ENCODE assay signal across 10 mouse cellular contexts in genomic region chr12:85348338-85348737, GRCm38 (mm10). TPM values are rescaled to one million over a fixed set of nuclear protein-coding genes. Genes with fewer than 3 reads are reported as not detected.
A peak's percentile ranks its signal among the peaks of the same experiment; 100 is the strongest.
DNase-seq lines count a peak whose midpoint lies in the region; ATAC-seq lines count a peak whose summit lies in the region.
"Had no signal": no experiment of that assay in that cellular context is flagged by ENCODE, and none has a peak within 500 bp of the region (broad histone marks: within the 10 kb centered on the region; RNA-seq: fewer than 3 reads in every experiment).

No protein-coding gene starts in this region.

- WGBS in heart, embryonic 10.5 days: 73% methylated on average over 6 of the region's 6 CpGs
- 65% methylated on average over 6 of the region's 6 CpGs for WGBS in liver, embryonic 12.5 days (ENCODE audit: insufficient replicate concordance)
- WGBS in liver, embryonic 11.5 days: 75% methylated on average over 6 of the region's 6 CpGs

- no peaks in the 10 kb centered on the region for H3K9me3 ChIP-seq in heart, embryonic 10.5 days
- H3K9me3 ChIP-seq in liver, embryonic 12.5 days (replicated peaks): no peaks in the 10 kb centered on the region
- H3K9me3 ChIP-seq in liver, embryonic 11.5 days (ENCODE audit: control insufficient read depth, low read length): no peaks in the 10 kb centered on the region

- H3K9ac ChIP-seq in liver, embryonic 12.5 days: no peak overlapping the region
- H3K9ac ChIP-seq in liver, embryonic 11.5 days (ENCODE audit: low read depth, low read length): no peak overlapping the region

- peak; percentile 96 for DNase-seq in heart, adult 11 months
- no peak for DNase-seq in heart, embryonic 10.5 days (ENCODE audit: low spot score)
- no peak for DNase-seq in liver, embryonic 11.5 days (ENCODE audit: low spot score)
- DNase-seq in kidney, postnatal 14 days: peak; percentile 32
- no peak for DNase-seq in layer of hippocampus, adult 9-11 months
- no peak for DNase-seq in ovary, postnatal 10 days (ENCODE audit: low spot score)

- no peaks in the 10 kb centered on the region for H3K27me3 ChIP-seq in heart, embryonic 10.5 days (ENCODE audit: insufficient read depth, poor library complexity, severe bottlenecking)
- no peaks in the 10 kb centered on the region for H3K27me3 ChIP-seq in liver, embryonic 12.5 days (replicated peaks)
- H3K27me3 ChIP-seq in liver, embryonic 11.5 days (replicated peaks; ENCODE audit: control insufficient read depth, insufficient read depth, low read length): no peaks in the 10 kb centered on the region

- H3K4me1 ChIP-seq in heart, embryonic 10.5 days: peaks cover 13% of the 10 kb centered on the region; the same call in 1 of the 2 replicates
- H3K4me1 ChIP-seq in liver, embryonic 12.5 days: peaks cover 4% of the 10 kb centered on the region; the same call in 1 of the 2 replicates
- peaks cover 5% of the 10 kb centered on the region; the same call in 1 of the 2 replicates for H3K4me1 ChIP-seq in liver, embryonic 11.5 days (replicated peaks; ENCODE audit: control insufficient read depth, insufficient read depth, low read length)

- no peak for ATAC-seq in liver, embryonic 12.5 days
- ATAC-seq in liver, embryonic 11.5 days (replicated peaks; ENCODE audit: low FRiP score): no peak
- peak; percentile 79 for ATAC-seq in monocyte, adult 5-6 weeks (replicated peaks; ENCODE audit: insufficient number of reproducible peaks, low FRiP score, low TSS enrichment, poor library complexity, severe bottlenecking)
- ATAC-seq: hindbrain, postnatal 0 days had no signal

- H3K4me3 ChIP-seq in heart, embryonic 10.5 days: no peak overlapping the region
- H3K4me3 ChIP-seq in liver, embryonic 12.5 days: no peak overlapping the region
- no peak overlapping the region for H3K4me3 ChIP-seq in liver, embryonic 11.5 days (ENCODE audit: low read depth, low read length)
- H3K4me3 ChIP-seq: myocyte had no signal

- no peak overlapping the region for H3K27ac ChIP-seq in heart, embryonic 10.5 days
- H3K27ac ChIP-seq in liver, embryonic 12.5 days: 0 out of 2 replicates have a peak overlapping the region, but pooled peaks have one; percentile 25
- no peak overlapping the region for H3K27ac ChIP-seq in liver, embryonic 11.5 days (ENCODE audit: low read depth, low read length)
- H3K27ac ChIP-seq: hindbrain, postnatal 0 days had no signal

- H3K36me3 ChIP-seq in heart, embryonic 10.5 days: peaks cover 43% of the 10 kb centered on the region
- peaks cover 75% of the 10 kb centered on the region for H3K36me3 ChIP-seq in liver, embryonic 12.5 days
- H3K36me3 ChIP-seq in liver, embryonic 11.5 days (ENCODE audit: control insufficient read depth, insufficient read depth, low read length): peaks cover 13% of the 10 kb centered on the region; the same call in 1 of the 2 replicates

- H3K4me2 ChIP-seq in liver, embryonic 12.5 days: no peak overlapping the region
- no peak overlapping the region for H3K4me2 ChIP-seq in liver, embryonic 11.5 days

RNA-seq across cellular contexts. Expression of gene Nek9, which starts 9.2 kb away (rescaled TPM):
- polyA plus RNA-seq in heart, embryonic 10.5 days (2016; fragmentation: Nextera tagmentation; extraction: Ambion mirVana): 24.3 and 24.6 TPM in 2 replicates
- 11.6 and 12.1 TPM in 2 replicates for polyA plus RNA-seq in liver, embryonic 12.5 days (2016; fragmentation: Nextera tagmentation; extraction: Ambion mirVana)
- 7.2 and 9.4 TPM in 2 replicates for polyA plus RNA-seq in liver, embryonic 11.5 days (2014; fragmentation: Nextera tagmentation; extraction: Ambion mirVana)
- total RNA-seq in monocyte, adult 5-6 weeks (2017): 30.4 to 50.6 TPM (median 33.8 TPM) in 3 replicates

RNA-seq across cellular contexts. Expression of gene Tmed10, which starts 26.3 kb away (rescaled TPM):
- 308 and 314 TPM in 2 replicates for polyA plus RNA-seq in heart, embryonic 10.5 days (2016; fragmentation: Nextera tagmentation; extraction: Ambion mirVana)
- 194 and 195 TPM in 2 replicates for polyA plus RNA-seq in liver, embryonic 12.5 days (2016; fragmentation: Nextera tagmentation; extraction: Ambion mirVana)
- 271 and 278 TPM in 2 replicates for polyA plus RNA-seq in liver, embryonic 11.5 days (2014; fragmentation: Nextera tagmentation; extraction: Ambion mirVana)
- 92.0 to 115 TPM (median 97.4 TPM) in 3 replicates for total RNA-seq in monocyte, adult 5-6 weeks (2017)

RNA-seq across cellular contexts. Expression of gene Zc2hc1c, which starts 59.9 kb away (rescaled TPM):
- 0.82 and 0.85 TPM in 2 replicates for polyA plus RNA-seq in heart, embryonic 10.5 days (2016; fragmentation: Nextera tagmentation; extraction: Ambion mirVana)
- 0.12 and 0.14 TPM in 2 replicates for polyA plus RNA-seq in liver, embryonic 12.5 days (2016; fragmentation: Nextera tagmentation; extraction: Ambion mirVana)
- polyA plus RNA-seq in liver, embryonic 11.5 days (2014; fragmentation: Nextera tagmentation; extraction: Ambion mirVana): 0.43 and 0.49 TPM in 2 replicates
- total RNA-seq in monocyte, adult 5-6 weeks (2017): 0.11 TPM in 1 of 3 replicates, not detected in the others

Comparison
In these comparisons a context has a peak if more than half of its experiments do, and no peak if none do; other contexts are left out.
1. DNase-seq: peak in heart, adult 11 months (single experiment) and kidney, postnatal 14 days (single experiment); none in heart, embryonic 10.5 days (single experiment), liver, embryonic 11.5 days (single experiment), layer of hippocampus, adult 9-11 months (single experiment) and ovary, postnatal 10 days (single experiment).